Mouse (Mus musculus): Measurements from ENCODE around the gene Rufy1.

The Rufy1 gene

DNA sequence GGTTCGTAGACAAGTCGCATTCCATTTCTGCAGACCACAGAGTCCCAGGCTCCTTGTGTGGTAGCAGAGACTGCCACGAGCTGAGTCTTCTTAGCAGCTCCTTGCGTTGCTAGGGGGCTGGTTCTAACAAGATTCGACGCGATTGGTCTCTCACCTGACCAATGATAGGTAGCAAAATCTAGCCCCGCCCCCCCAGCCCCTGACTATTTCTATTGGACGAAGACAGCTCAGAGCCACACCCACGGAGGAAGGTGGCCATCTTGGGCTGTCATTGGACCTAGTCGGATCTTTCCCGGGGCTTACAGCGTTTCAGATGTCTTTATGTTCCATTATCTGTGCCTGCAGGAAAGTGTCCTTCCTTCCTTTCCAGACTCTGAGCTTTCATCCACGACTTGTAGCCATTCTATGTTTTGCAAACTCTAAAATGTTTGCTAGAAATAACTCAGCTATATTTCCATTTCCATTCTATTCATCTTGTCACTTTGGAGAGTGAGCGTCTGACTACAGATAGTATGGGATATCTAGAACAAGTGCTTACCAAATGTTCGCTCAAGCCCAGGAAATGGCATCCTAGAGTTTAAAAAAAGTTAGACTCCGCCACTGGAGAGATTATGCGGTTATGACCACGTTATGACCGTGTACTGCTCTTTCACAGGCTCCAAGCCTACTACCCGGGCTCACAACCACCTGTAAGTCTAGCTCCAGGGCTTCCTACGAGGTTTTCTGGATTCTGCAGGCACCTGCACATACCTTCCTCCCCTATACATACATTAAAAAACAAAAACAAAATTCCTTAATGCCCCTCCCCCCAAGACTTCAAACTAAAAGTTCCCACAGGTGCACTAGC is 8.8 kb downstream of the Rufy1 start:
- DNase-seq = peak; percentile 70 to 76

GRCm38 (mm10) chr11:50421461-50421860 is 9.5 kb downstream of the Rufy1 start:
- no peak for DNase-seq

DNA sequence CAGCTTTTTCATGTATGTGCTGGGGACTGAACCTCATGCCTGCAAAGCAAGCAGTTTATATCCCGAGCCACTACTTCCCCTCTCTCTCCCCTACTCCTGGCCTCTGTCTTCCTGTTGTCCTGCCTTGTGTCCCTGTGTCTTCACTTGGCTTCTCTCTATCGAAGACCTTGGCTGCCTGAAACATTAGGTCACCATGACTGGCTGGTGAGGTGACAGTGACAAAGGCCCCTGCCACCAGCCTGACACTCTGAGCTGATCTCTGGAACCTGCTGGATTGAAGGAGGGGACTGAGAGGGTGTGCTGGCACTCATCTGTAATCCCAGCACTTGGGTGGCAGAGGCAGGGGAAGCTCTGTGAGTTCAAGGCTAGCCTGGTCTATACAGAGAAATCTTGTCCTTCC is 13.1 kb downstream of the Rufy1 start:
- no peak for DNase-seq

GRCm38 (mm10) chr11:50415563-50416241 is 15.2 kb downstream of the Rufy1 start:
- DNase-seq = no peak

DNA sequence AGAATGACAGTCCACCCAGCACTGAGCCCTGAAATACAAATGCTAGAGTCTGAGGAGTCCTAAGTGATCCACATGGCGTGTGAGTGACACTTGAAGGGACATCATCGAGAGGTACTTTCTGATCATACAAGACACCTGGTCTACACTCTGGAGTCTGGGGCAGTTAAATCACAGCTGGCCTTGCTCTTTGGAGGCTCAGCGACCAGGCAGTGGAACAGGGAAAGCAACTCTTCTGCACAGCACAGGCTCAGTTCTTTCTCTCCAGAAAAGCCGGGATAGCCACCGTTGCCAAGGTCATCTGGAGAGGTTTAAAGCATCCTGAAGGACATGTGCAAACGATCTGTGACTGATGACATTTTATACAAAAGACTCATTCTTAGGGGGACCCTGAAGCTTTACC is 23.7 kb downstream of the Rufy1 start:
- peak in 1 of 2 experiments; percentile 14 for DNase-seq

DNA sequence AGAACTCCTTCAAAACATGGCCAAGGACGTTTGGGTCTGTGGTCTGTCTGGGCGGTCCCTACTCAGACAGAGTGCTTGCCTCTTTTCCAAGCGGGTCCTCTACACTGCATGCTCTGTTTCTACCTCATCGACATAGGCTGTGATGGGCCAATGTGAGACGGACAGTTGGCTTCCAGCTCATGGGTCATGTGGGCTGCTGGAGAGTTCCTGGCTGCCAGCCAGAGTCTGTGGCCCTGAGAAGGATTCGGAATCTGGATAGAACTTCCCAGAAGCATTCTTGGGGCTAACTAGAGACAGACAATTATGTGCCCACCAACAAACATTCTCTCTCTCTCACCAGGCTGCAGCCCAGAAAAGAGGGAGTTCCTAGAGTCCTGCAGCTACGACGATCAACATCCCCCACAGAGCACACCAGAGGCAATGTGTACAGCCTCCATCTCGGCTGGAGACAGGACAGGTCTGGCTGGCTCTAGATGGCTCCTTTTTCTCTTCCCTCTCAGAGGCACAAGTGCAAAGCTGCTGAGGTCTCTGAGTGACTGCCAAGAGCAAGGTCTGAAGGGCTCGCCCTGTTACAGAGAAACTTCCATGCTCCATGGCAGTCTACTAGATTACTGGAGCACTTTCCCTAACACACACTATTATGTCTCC is 27.4 kb downstream of the Rufy1 start:
- peak; percentile 34 to 50 for DNase-seq

DNA sequence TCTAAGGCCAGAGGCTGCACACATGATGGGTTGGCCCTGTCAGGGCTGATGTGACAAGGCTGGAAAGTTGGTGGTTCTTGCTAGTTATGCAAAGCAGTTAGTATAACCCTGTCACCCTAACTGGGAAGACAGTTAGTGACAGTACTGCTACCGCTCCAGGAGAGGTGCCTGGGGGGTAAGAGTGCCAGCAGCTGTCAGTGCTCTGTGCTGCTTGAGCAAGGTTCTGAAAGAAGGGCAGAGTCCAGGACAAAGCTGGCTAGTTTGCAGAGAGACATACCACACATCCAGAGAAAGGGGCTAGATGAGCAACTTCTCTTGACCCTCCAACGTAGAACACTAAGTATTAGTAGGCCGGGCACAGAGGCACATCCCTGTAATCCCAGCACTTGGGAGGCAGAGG is 28.4 kb downstream of the Rufy1 start:
- DNase-seq = no peak

DNA sequence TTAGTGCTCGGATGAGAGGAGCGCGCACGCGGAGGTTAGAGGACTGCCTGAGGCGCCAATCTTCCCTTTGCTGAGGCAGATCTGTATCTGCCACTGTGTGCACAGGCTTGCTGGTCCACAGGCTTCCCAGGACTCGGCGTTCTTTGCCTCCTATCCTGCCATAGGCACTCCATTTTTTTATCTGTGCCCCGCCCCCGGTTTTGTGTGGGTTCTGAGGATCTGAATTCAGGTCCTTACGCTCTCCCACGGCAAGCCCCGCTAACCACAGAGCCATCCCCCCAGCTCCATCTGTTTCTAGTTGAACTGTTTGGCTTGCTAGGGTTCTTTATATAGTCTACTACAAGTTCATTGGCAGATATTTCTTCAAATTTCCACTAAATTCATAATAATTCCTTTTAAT is 32.1 kb downstream of the Rufy1 start:
- DNase-seq = peak in 1 of 2 experiments; percentile 12

DNA sequence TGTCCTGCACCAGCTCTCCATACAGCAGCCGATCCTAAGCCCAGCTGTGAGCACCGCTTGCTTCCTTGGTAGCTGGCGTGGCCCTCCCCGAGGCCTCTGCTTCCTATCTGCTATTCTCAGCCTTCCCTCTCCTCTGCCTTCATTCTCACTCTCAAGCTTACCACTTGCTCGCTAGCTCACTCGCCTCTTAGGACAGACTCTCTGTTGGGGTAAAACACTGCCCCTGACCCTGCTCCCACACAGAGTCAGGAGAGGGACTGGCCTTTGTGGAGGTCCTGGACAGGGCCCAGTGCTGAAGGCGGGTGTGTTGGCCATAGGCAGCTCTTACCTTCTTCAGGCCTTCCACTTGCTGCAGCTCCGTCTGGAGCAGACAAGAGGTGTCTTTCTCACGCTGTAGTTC is 33.6 kb downstream of the Rufy1 start:
- DNase-seq = peak in 1 of 2 experiments; percentile 15

- DNase-seq = peak in 1 of 2 experiments; percentile 18
Measured at GRCm38 (mm10) chr11:50396766-50397307, 34.1 kb downstream of the Rufy1 start.

DNA sequence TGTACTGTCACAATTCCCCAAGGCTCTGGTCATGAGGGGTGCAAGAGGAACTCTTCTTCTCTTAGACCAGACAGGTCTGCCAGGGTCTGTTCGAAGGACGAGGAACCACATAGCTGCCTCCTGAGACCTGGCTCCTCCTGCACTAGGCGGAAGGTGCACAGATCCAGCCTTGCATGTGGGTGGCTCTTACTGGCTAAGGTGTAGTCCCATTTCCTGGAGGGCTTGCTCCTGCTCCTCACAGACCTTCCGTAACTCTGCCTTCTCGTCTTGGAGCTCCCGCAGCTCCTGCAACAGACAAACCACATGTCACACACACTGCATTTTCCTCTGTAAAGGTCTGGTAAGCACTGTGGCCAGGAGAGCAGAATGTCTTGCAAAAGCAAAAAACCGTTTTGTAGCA is 36.2 kb downstream of the Rufy1 start:
- peak in 1 of 2 experiments; percentile 16 for DNase-seq

GRCm38 (mm10) chr11:50393306-50393705 is 37.6 kb downstream of the Rufy1 start:
- DNase-seq = peak in 1 of 2 experiments; percentile 11

DNA sequence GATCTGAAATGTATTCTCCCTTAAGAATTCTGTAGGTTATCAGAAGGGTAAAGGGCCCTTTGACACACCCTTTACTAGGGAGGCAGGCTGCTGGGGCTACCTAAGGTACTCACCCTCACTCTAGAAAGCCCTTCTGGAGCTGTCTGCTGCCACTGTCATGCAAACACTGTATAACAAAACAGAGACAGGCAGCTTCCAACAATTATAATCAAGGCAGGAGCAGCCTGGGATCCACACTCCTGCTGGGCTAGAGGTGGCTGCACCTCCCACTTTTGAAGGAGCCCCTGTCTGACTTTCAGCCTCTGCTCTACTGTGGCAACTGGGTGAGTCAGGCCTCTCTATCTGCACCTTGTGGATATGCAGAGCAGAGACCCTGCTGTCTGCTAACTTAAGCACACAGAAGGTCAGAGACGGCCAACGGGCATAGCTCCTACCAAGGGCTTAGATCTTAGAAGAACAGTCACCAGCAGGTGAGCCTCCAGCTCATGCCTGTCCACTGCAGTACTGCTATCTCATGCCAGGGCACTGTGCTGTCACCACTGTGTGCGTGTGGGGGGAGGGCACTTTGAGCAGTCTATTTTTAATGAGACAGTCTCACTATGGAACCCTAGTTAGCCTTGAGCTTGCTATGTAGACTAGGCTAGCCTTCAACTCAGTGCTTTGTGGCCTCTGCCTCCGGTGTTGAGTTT is 39.5 kb downstream of the Rufy1 start:
- peak in 1 of 2 experiments; percentile 15 for DNase-seq

GRCm38 (mm10) chr11:50389616-50390015 is 41.3 kb downstream of the Rufy1 start:
- DNase-seq = peak in 1 of 2 experiments; percentile 19

DNA sequence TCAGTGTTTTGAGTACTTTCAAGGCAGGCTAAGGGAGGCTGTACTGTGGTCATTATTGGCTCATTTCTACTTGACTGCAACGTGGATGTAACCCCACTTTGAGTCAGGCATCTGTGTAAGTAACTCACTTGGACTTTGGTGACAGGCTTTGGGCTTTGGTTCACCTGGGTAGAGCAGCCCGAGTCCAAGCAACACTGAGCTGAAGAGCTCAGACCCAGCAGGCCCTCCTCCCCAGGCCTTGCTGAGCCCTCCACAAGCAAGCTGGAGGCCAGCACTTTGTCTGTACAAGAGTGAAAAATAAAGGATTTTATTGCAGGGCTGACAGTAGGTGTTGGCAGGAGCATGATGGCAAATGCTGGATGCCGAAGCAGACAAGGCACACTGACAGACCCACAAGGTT is 41.9 kb downstream of the Rufy1 start:
- peak in 1 of 2 experiments; percentile 15 for DNase-seq

GRCm38 (mm10) chr11:50388217-50388929 is 42.6 kb downstream of the Rufy1 start:
- peak in 1 of 2 experiments; percentile 13 for DNase-seq

GRCm38 (mm10) chr11:50387697-50388096 is 43.2 kb downstream of the Rufy1 start:
- DNase-seq = no peak

- DNase-seq = no peak
Measured at GRCm38 (mm10) chr11:50387167-50387679, 43.7 kb downstream of the Rufy1 start.

DNA sequence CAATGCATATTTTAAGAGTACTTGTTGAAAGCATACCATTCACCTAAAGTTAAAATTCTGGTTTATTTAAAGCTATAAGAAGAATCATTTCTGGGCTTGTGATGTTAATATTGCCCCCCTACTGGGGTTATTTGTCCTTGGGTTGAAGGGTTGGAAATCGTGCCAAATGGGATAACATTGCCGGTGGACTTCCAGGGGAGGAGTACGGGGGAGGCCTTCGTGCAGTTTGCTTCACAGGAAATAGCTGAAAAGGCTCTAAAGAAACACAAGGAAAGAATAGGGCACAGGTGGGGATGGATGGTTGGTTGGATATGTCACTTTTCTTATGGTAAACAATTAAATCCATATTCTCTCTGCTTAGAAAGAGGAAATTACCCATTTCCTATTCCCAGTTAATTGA is 49.6 kb downstream of the Rufy1 start:
- no peak for DNase-seq

DNA sequence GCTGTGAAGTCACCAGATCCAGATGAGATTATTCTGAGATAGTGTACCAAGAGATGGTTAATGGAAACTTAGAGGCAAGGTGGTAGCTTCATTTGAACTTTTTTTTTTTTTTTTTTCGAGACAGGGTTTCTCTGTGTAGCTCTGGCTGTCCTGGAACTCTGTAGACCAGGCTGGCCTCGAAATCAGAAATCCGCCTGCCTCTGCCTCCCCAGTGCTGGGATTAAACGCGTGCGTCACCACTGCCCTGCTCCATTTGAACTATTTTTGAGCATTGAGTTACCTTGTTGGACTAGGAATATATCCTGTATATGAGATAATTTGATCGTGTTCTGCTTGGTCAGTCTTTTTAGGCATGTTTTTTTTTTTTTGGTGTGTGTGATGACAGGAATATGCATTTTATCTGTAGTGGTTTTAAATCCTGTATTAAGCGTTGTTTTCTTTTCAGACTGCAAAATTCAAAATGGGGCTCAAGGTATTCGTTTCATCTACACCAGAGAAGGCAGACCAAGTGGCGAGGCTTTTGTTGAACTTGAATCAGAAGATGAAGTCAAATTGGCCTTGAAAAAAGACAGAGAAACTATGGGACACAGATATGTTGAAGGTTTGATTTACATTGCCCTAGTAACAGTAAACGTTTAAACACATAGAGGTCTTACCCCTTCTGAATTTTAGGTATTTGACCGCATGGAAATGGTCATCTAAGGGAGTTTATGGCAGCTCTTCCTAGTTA is 51.7 kb downstream of the Rufy1 start:
- DNase-seq = no peak
